Mouse (Mus musculus) hindbrain, embryonic 14.5 days (tissue): ENCODE data around the gene Tcf15. TPM values are rescaled to one million over a fixed set of nuclear protein-coding genes. Genes with fewer than 3 reads are reported as not detected.

ENCODE experiments used
- ATAC-seq: fragments of 200-750 bp; cut with Nextera tagmentation; 2 replicates; pipeline ENCODE4 v1.8.0; 2017; ENCODE audit warnings: moderate number of reproducible peaks, mild to moderate bottlenecking, moderate TSS enrichment, moderate library complexity; ENCODE audit not compliant: low FRiP score
- DNase-seq: peaks from one replicate; pipeline ENCODE4 v3.0.0-alpha.2; 2015; ENCODE audit warnings: low spot score
- H3K27ac ChIP-seq: fragments of 300-500 bp; sonication (generic); 2 replicates; pipeline ENCODE4 v1.5.1; 2014; ENCODE audit warnings: mild to moderate bottlenecking, moderate library complexity
- H3K27me3 ChIP-seq: fragments of 300-500 bp; sonication (generic); 2 replicates; pipeline ENCODE4 v1.6.1; 2014; ENCODE audit warnings: mild to moderate bottlenecking, low read length, mixed read lengths; ENCODE audit not compliant: control insufficient read depth, insufficient read depth
- H3K36me3 ChIP-seq: fragments of 300-500 bp; sonication (generic); replicated peaks from 2 replicates; pipeline ENCODE4 v1.6.1; 2014; ENCODE audit not compliant: control insufficient read depth, insufficient read depth
- H3K4me1 ChIP-seq: fragments of 300-500 bp; sonication (generic); replicated peaks from 2 replicates; pipeline ENCODE4 v1.6.1; 2014; ENCODE audit warnings: antibody characterized with exemption, low read length, mixed read lengths; ENCODE audit not compliant: control insufficient read depth, insufficient read depth
- H3K4me2 ChIP-seq: fragments of 300-500 bp; sonication (generic); replicated peaks from 2 replicates; pipeline ENCODE4 v1.6.1; 2014; ENCODE audit warnings: mild to moderate bottlenecking, moderate library complexity
- H3K4me3 ChIP-seq: fragments of 300-500 bp; sonication (generic); replicated peaks from 2 replicates; pipeline ENCODE4 v1.5.1; 2014; ENCODE audit warnings: mild to moderate bottlenecking, low read length
- H3K9ac ChIP-seq: fragments of 300-500 bp; sonication (generic); 2 replicates; pipeline ENCODE4 v1.6.1; 2014
- H3K9me3 ChIP-seq: fragments of 300-500 bp; sonication (generic); 2 replicates; pipeline ENCODE4 v1.6.1; 2016; ENCODE audit warnings: low read length; ENCODE audit not compliant: control insufficient read depth
- WGBS: fragments of 180-500 bp; shearing (Covaris S2); extraction: QIAGEN DNeasy Blood & Tissue Kit; methylation state at CpG from one replicate; pipeline ENCODE4 v1.1.7; 2014; 5-methylcytosine and 5-hydroxymethylcytosine counted together
- polyA plus RNA-seq: library from polyadenylated mRNA; unstranded; fragments of >200 nt; fragmentation: Nextera tagmentation; extraction: Ambion mirVana; gene quantifications from 2 replicates; pipeline ENCODE4 v1.2.1, GENCODE M21; 2014

The Tcf15 gene
- polyA plus RNA-seq, 1 experiment from 2014 or later = 2.3 TPM

GRCm38 (mm10) chr2:152140941-152141340, 2.4 kb upstream of the Tcf15 start:
- ATAC-seq = no peak
- Histone ChIP-seq H3K9me3 (no peaks in the 10 kb centered on the region), H3K9ac (no peak overlapping the region), H3K4me2 (no peak overlapping the region), H3K4me1 (peaks cover 28% of the 10 kb centered on the region), H3K4me3 (no peak overlapping the region), H3K36me3 (no peaks in the 10 kb centered on the region), H3K27me3 (peaks cover 36% of the 10 kb centered on the region), H3K27ac (no peak overlapping the region)
- no peak for DNase-seq
- WGBS = 34% methylated on average over 11 of the region's 11 CpGs

- H3K36me3 ChIP-seq = no peaks in the 10 kb centered on the region
- ATAC-seq = no peak
- peak overlapping the region; percentile 74 for H3K4me2 ChIP-seq
- DNase-seq = no peak
- 0 out of 2 replicates have a peak overlapping the region, but pooled peaks have one; percentile 9 for H3K4me3 ChIP-seq
- H3K27ac ChIP-seq = no peak overlapping the region
- no peaks in the 10 kb centered on the region for H3K9me3 ChIP-seq
- H3K9ac ChIP-seq = no peak overlapping the region; the same call in 1 of the 2 replicates
- WGBS = 45% methylated on average over 1 of the region's 1 CpGs
- H3K4me1 ChIP-seq = peaks cover 28% of the 10 kb centered on the region
- peaks cover 36% of the 10 kb centered on the region for H3K27me3 ChIP-seq
Observed at GRCm38 (mm10) chr2:152141491-152141890, 1.9 kb upstream of the Tcf15 start.

- H3K9ac ChIP-seq = peak overlapping the region; percentile 9; the same call in 1 of the 2 replicates
- H3K36me3 ChIP-seq = no peaks in the 10 kb centered on the region
- under 1% methylated on average over 13 of the region's 13 CpGs for WGBS
- peaks cover 28% of the 10 kb centered on the region for H3K4me1 ChIP-seq
- peaks cover 36% of the 10 kb centered on the region for H3K27me3 ChIP-seq
- DNase-seq (no peak), ATAC-seq (peak; percentile 49; the same call in 1 of the 2 replicates)
- peak overlapping the region; percentile 74 for H3K4me2 ChIP-seq
- H3K9me3 ChIP-seq = no peaks in the 10 kb centered on the region
- H3K4me3 ChIP-seq = peak overlapping the region; percentile 9
- no peak overlapping the region for H3K27ac ChIP-seq
Observed at GRCm38 (mm10) chr2:152142046-152142445, 1.3 kb upstream of the Tcf15 start.

GRCm38 (mm10) chr2:152142571-152142970, 790 bp upstream of the Tcf15 start:
- no peak overlapping the region for H3K4me3 ChIP-seq
- H3K27ac ChIP-seq = no peak overlapping the region
- WGBS = under 1% methylated on average over 11 of the region's 11 CpGs

GRCm38 (mm10) chr2:152144158-152144450, 743 bp downstream of the Tcf15 start:
- Histone ChIP-seq H3K9ac (peak overlapping the region; percentile 52), H3K4me3 (peak overlapping the region; percentile 48), H3K9me3 (no peaks in the 10 kb centered on the region), H3K36me3 (no peaks in the 10 kb centered on the region), H3K27me3 (peaks cover 36% of the 10 kb centered on the region), H3K4me1 (peaks cover 28% of the 10 kb centered on the region), H3K27ac (no peak overlapping the region), H3K4me2 (peak overlapping the region; percentile 74)
- no peak for ATAC-seq
- DNase-seq = no peak
- 22% methylated on average over 9 of the region's 9 CpGs for WGBS

More at GRCm38 (mm10) chr2:152142571-152142970, 790 bp upstream of the Tcf15 start:
- no peak for ATAC-seq
- Histone ChIP-seq H3K4me2 (peak overlapping the region; percentile 74), H3K4me1 (peaks cover 28% of the 10 kb centered on the region), H3K9ac (no peak overlapping the region), H3K27me3 (peaks cover 36% of the 10 kb centered on the region), H3K9me3 (no peaks in the 10 kb centered on the region), H3K36me3 (no peaks in the 10 kb centered on the region)
- DNase-seq = no peak

GRCm38 (mm10) chr2:152144501-152144900, 1.1 kb downstream of the Tcf15 start:
- Histone ChIP-seq H3K27me3 (peaks cover 36% of the 10 kb centered on the region), H3K27ac (no peak overlapping the region), H3K4me3 (peak overlapping the region; percentile 48), H3K9me3 (no peaks in the 10 kb centered on the region), H3K4me2 (no peak overlapping the region; the same call in 1 of the 2 replicates), H3K36me3 (no peaks in the 10 kb centered on the region), H3K4me1 (peaks cover 28% of the 10 kb centered on the region), H3K9ac (no peak overlapping the region)
- no peak for ATAC-seq
- no peak for DNase-seq
- WGBS = 57% methylated on average over 5 of the region's 5 CpGs

- no peak overlapping the region for H3K9ac ChIP-seq
- H3K9me3 ChIP-seq = no peaks in the 10 kb centered on the region
- no peak overlapping the region for H3K4me2 ChIP-seq
- H3K4me3 ChIP-seq = no peak overlapping the region
- peaks cover 28% of the 10 kb centered on the region for H3K4me1 ChIP-seq
- H3K27ac ChIP-seq = no peak overlapping the region
- ATAC-seq (no peak), DNase-seq (no peak)
- H3K36me3 ChIP-seq = no peaks in the 10 kb centered on the region
- 69% methylated on average over 2 of the region's 2 CpGs for WGBS
- H3K27me3 ChIP-seq = peaks cover 34% of the 10 kb centered on the region
Observed at GRCm38 (mm10) chr2:152145711-152146110, 2.4 kb downstream of the Tcf15 start.

- no peaks in the 10 kb centered on the region for H3K36me3 ChIP-seq
- H3K4me3 ChIP-seq = no peak overlapping the region
- peaks cover 34% of the 10 kb centered on the region for H3K27me3 ChIP-seq
- no peak overlapping the region for H3K27ac ChIP-seq
- H3K9ac ChIP-seq = no peak overlapping the region
- H3K4me2 ChIP-seq = no peak overlapping the region
- peaks cover 20% of the 10 kb centered on the region; the same call in 1 of the 2 replicates for H3K4me1 ChIP-seq
- no peak for DNase-seq
- ATAC-seq = no peak
- 68% methylated on average over 3 of the region's 3 CpGs for WGBS
- H3K9me3 ChIP-seq = no peaks in the 10 kb centered on the region
Observed at GRCm38 (mm10) chr2:152147079-152147478, 3.7 kb downstream of the Tcf15 start.

- DNase-seq (no peak), ATAC-seq (no peak)
- Histone ChIP-seq H3K27me3 (peaks cover 22% of the 10 kb centered on the region), H3K9me3 (no peaks in the 10 kb centered on the region), H3K9ac (no peak overlapping the region), H3K36me3 (no peaks in the 10 kb centered on the region), H3K4me1 (peaks cover 5% of the 10 kb centered on the region; the same call in 1 of the 2 replicates), H3K27ac (no peak overlapping the region), H3K4me2 (no peak overlapping the region), H3K4me3 (no peak overlapping the region)
- WGBS = 91% methylated on average over 9 of the region's 9 CpGs
Observed at GRCm38 (mm10) chr2:152148675-152149074, 5.3 kb downstream of the Tcf15 start.

GRCm38 (mm10) chr2:152149891-152150290, 6.5 kb downstream of the Tcf15 start:
- no peak for ATAC-seq
- Histone ChIP-seq H3K4me2 (no peak overlapping the region), H3K27ac (no peak overlapping the region), H3K27me3 (peaks cover 9% of the 10 kb centered on the region), H3K9me3 (no peaks in the 10 kb centered on the region), H3K4me1 (no peaks in the 10 kb centered on the region), H3K4me3 (no peak overlapping the region), H3K36me3 (no peaks in the 10 kb centered on the region), H3K9ac (no peak overlapping the region)
- WGBS = 13% methylated on average over 4 of the region's 4 CpGs
- no peak for DNase-seq
